Mouse (Mus musculus) myocyte (in vitro differentiated cells): Measurements from ENCODE around the gene Txndc9. TPM values are rescaled to one million over a fixed set of nuclear protein-coding genes. Genes with fewer than 3 reads are reported as not detected.
"Not testable (repeated sequence)": the region's sequence is repeated elsewhere in the genome, so short reads cannot be mapped to it uniquely, and the experiment has no call there.

Experiments used
- H3K27me3 ChIP-seq: one replicate; pipeline ENCODE4 v1.6.1; 2011; ENCODE audit not compliant: control insufficient read depth, insufficient read depth, insufficient read length
- H3K36me3 ChIP-seq: one replicate; pipeline ENCODE4 v1.6.1; 2011; ENCODE audit not compliant: control insufficient read depth, insufficient read depth
- H3K4me2 ChIP-seq: one replicate; pipeline ENCODE4 v1.6.1; 2011; ENCODE audit warnings: low read depth, control low read depth
- H3K4me3 ChIP-seq: one replicate; pipeline ENCODE4 v1.5.1; 2011; ENCODE audit warnings: mild to moderate bottlenecking, control low read depth, moderate library complexity
- H3K79me2 ChIP-seq: one replicate; pipeline ENCODE4 v1.6.1; 2011; ENCODE audit not compliant: control insufficient read depth, insufficient read depth
- H3ac ChIP-seq: one replicate; pipeline ENCODE4 v1.6.1; 2011; ENCODE audit not compliant: control insufficient read depth, insufficient read length
- CEBPB ChIP-seq: IDR thresholded peaks from 2 replicates; pipeline ENCODE4 v1.6.1; 2011; ENCODE audit warnings: mild to moderate bottlenecking, moderate library complexity; ENCODE audit not compliant: poor library complexity, insufficient read depth, severe bottlenecking
- E2F4 ChIP-seq: IDR thresholded peaks from one replicate; pipeline ENCODE4 v1.6.1; 2011; ENCODE audit warnings: mild to moderate bottlenecking, control low read depth, moderate library complexity; ENCODE audit not compliant: insufficient read depth
- MAX ChIP-seq: IDR thresholded peaks from one replicate; pipeline ENCODE4 v1.6.1; 2011; ENCODE audit warnings: low read depth, mild to moderate bottlenecking, control low read depth
- MYOD1 ChIP-seq, 3 experiments: IDR thresholded peaks; one replicate each; pipeline ENCODE4 v1.6.1; 2011; ENCODE audit warnings: control low read depth in 2 of 3, low read depth in 2 of 3, mild to moderate bottlenecking in 2 of 3, moderate library complexity in 1 of 3; ENCODE audit not compliant: insufficient read length in 2 of 3, control insufficient read depth in 1 of 3
- MYOG ChIP-seq, 3 experiments: IDR thresholded peaks; one replicate each; pipeline ENCODE4 v1.6.1; 2011; ENCODE audit warnings: control low read depth in 2 of 3, low read depth in 2 of 3, mild to moderate bottlenecking in 2 of 3; ENCODE audit not compliant: insufficient read length in 2 of 3, control insufficient read depth in 1 of 3, insufficient read depth in 1 of 3
- POLR2A ChIP-seq: IDR thresholded peaks from one replicate; pipeline ENCODE4 v1.6.1; 2011; ENCODE audit warnings: low read depth, mild to moderate bottlenecking, control low read depth, moderate library complexity; ENCODE audit not compliant: insufficient read length
- POLR2AphosphoS2 ChIP-seq: IDR thresholded peaks from one replicate; pipeline ENCODE4 v1.6.1; 2011; ENCODE audit warnings: low read depth, control low read depth; ENCODE audit not compliant: insufficient read length
- REST ChIP-seq: IDR thresholded peaks from one replicate; pipeline ENCODE4 v1.6.1; 2011; ENCODE audit warnings: mild to moderate bottlenecking, control low read depth, moderate library complexity; ENCODE audit not compliant: insufficient read depth, insufficient read length
- SRF ChIP-seq: IDR thresholded peaks from one replicate; pipeline ENCODE4 v1.6.1; 2011; ENCODE audit warnings: low read depth; ENCODE audit not compliant: control insufficient read depth, insufficient read length
- TCF12 ChIP-seq: IDR thresholded peaks from one replicate; pipeline ENCODE4 v1.6.1; 2011; ENCODE audit warnings: mild to moderate bottlenecking, control low read depth; ENCODE audit not compliant: poor library complexity, insufficient read depth, severe bottlenecking
- TCF3 ChIP-seq: IDR thresholded peaks from one replicate; pipeline ENCODE4 v1.6.1; 2011; ENCODE audit warnings: low read depth, control low read depth; ENCODE audit not compliant: insufficient read length
- USF1 ChIP-seq: IDR thresholded peaks from one replicate; pipeline ENCODE4 v1.6.1; 2011; ENCODE audit warnings: low read depth, mild to moderate bottlenecking, control low read depth, moderate library complexity
- polyA plus RNA-seq: library from polyadenylated mRNA; unstranded; fragments of >200 nt; fragmentation: generic; extraction: Trizol; gene quantifications from one replicate; pipeline ENCODE4 v1.2.1, GENCODE M21; 2012; ENCODE audit warnings: missing spikeins

Gene Txndc9
- polyA plus RNA-seq, 1 experiment: 35.5 TPM

DNA sequence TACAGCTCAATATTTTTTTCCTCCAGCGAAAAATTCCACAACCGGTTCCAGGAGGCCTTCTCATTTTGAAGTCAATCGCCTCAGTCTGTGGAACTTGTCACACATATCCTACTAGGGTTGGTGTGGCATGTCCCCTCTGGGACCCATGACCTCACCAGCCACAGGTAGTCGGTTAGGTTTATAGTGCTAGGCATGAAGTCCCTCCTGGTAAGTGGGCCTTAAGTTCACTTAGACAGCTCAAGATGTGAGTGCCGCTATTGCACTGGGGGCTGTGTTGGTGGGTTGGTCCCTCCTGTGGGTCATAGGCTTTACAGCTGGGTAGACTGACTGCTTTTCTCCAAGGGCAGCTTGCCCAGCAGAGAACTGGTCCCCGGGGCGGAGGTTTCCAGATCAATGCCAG lies 20.4 kb downstream of the Txndc9 start:
- no peak overlapping the region for H3K4me2 ChIP-seq
- H3ac ChIP-seq: no peak overlapping the region
- H3K4me3 ChIP-seq: no peak overlapping the region
- H3K79me2 ChIP-seq: no peaks in the 10 kb centered on the region
- TF ChIP-seq MYOG (IDR thresholded peaks at IDR 0.05; ENCODE audit: control insufficient read depth in 1 of 3, insufficient read depth in 1 of 3, insufficient read length in 2 of 3, low read depth in 2 of 3): no peak
- no peaks in the 10 kb centered on the region for H3K36me3 ChIP-seq
- peaks cover 5% of the 10 kb centered on the region for H3K27me3 ChIP-seq

DNA sequence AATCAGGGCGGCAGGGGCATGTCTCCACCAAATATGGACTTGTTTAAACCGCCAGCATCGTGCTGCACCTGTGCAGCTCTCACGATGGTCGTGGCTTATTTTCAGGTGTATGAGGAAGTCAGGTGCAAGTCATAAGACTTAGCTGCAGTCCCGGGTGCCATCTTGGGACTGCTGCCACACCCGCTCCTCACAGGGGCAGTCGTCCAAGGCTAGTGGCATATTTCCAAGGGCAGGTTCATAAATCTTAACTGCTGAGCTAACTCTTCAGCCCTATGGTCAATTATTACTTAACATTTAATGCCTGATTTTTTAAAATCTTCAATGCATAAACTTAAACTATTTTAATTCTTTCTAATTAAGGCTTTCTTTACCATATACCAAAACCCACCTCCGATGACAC lies 21.0 kb downstream of the Txndc9 start:
- H3K4me3 ChIP-seq, H3ac ChIP-seq, H3K4me2 ChIP-seq, H3K36me3 ChIP-seq, H3K27me3 ChIP-seq, H3K79me2 ChIP-seq: not testable (repeated sequence)

DNA sequence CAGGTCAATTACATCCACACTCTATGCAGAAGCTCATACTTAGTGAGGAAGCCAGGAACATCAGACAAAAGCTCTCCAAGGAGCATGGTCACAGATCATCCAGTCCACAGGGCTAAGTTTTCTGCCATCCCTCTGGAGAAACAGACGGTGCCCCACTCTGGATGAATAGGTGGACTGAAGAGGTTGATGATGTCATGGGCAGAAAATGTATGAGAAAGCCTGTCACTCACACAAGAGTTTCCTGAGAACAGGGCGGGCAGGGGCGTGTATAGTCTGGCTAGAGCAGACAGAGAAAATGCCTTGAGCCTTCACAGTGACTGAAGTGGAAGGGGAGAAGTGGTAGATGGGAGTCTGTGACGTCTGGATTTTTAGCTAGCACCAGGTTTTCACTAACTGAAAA lies 26.2 kb downstream of the Txndc9 start:
- no peak overlapping the region for H3K4me2 ChIP-seq
- H3K27me3 ChIP-seq: peaks cover 5% of the 10 kb centered on the region
- H3K4me3 ChIP-seq: no peak overlapping the region
- no peaks in the 10 kb centered on the region for H3K79me2 ChIP-seq
- H3ac ChIP-seq: no peak overlapping the region
- H3K36me3 ChIP-seq: no peaks in the 10 kb centered on the region
- TF ChIP-seq TCF12 (no peak), MYOD1 (IDR thresholded peaks at IDR 0.05; ENCODE audit: control insufficient read depth in 1 of 3, insufficient read length in 2 of 3, low read depth in 2 of 3) (no peak), MAX (no peak), CEBPB (no peak), SRF (no peak), E2F4 (no peak), REST (no peak), USF1 (no peak), TCF3 (no peak), POLR2AphosphoS2 (no peak), MYOG (IDR thresholded peaks at IDR 0.05; ENCODE audit: control insufficient read depth in 1 of 3, insufficient read depth in 1 of 3, insufficient read length in 2 of 3, low read depth in 2 of 3) (no peak), POLR2A (no peak)

DNA sequence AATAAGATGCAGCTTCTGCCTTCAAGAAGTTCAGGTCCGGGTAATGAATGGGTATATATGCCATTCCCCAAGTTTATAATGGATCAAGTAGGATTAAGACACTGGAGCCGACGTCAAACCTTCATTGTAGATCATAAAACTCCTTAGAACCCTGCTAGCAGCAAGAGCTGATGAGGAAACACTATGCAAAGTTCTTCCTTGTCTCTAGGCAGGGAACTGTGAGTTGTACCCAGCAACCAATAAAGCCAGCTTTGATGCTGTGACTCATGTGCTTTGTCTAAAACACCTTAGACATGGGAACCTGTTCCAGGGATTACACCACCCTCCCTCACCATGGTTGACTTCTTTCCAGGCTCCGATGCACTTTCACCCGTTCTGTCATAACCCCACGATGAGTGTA lies 28.9 kb downstream of the Txndc9 start:
- Histone ChIP-seq H3K79me2 (no peaks in the 10 kb centered on the region), H3ac (no peak overlapping the region), H3K36me3 (no peaks in the 10 kb centered on the region), H3K4me3 (no peak overlapping the region), H3K4me2 (no peak overlapping the region), H3K27me3 (no peaks in the 10 kb centered on the region)
- TF ChIP-seq MYOG (IDR thresholded peaks at IDR 0.05; ENCODE audit: control insufficient read depth in 1 of 3, insufficient read depth in 1 of 3, insufficient read length in 2 of 3, low read depth in 2 of 3) (no peak), POLR2AphosphoS2 (no peak), USF1 (no peak), E2F4 (no peak), REST (no peak), SRF (no peak), TCF12 (no peak), CEBPB (no peak), MYOD1 (IDR thresholded peaks at IDR 0.05; ENCODE audit: control insufficient read depth in 1 of 3, insufficient read length in 2 of 3, low read depth in 2 of 3) (no peak), MAX (no peak), TCF3 (no peak), POLR2A (no peak)

DNA sequence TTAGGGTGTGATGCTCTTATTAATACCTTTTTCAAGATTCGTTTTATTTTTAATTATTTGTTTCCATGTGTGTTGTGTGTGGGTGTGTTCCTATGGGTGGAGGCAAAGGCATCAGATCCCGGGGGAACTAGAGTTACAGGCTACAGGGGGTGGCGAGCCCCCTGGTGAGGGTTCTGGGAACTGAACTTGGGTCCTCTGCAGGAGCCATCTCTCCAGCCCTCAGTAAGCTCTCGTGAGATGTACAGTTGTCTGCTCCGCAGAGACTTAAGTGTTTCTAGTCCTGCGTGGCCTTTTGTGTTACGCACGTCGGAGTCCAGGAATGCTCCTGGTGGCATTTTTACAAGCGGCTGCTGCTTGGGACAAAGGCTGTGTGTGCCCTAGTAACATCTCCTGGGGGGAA lies 32.1 kb downstream of the Txndc9 start:
- no peak overlapping the region for H3K4me2 ChIP-seq
- H3K27me3 ChIP-seq: no peaks in the 10 kb centered on the region
- H3K36me3 ChIP-seq: no peaks in the 10 kb centered on the region
- TF ChIP-seq SRF (no peak), MAX (no peak), E2F4 (no peak), TCF12 (no peak), MYOD1 (IDR thresholded peaks at IDR 0.05; ENCODE audit: control insufficient read depth in 1 of 3, insufficient read length in 2 of 3, low read depth in 2 of 3) (no peak), REST (no peak), POLR2AphosphoS2 (no peak), MYOG (IDR thresholded peaks at IDR 0.05; ENCODE audit: control insufficient read depth in 1 of 3, insufficient read depth in 1 of 3, insufficient read length in 2 of 3, low read depth in 2 of 3) (no peak), USF1 (no peak), CEBPB (no peak), TCF3 (no peak)
- H3K79me2 ChIP-seq: no peaks in the 10 kb centered on the region
- H3K4me3 ChIP-seq: no peak overlapping the region
- no peak overlapping the region for H3ac ChIP-seq

DNA sequence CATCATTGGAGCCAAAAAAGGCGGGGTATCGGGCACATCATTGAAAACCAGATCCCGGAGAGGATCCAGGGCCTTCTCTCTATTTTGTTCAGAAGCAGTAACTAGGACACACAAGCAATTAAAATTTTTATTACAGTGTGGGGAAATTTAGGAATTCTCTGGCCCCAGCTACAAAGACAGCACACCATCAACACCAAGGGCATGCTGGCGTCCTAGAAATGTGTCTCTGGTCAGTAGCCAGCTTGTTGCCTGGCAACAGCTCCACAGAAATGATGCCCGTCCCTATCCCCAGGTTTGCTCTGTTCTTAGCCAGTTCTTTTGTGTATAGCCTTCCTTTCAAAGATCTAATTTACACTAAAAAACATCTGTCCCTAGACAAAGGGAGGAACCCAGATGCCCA lies 38.2 kb downstream of the Txndc9 start:
- Histone ChIP-seq H3K27me3 (peaks cover 4% of the 10 kb centered on the region), H3K4me2 (no peak overlapping the region), H3K79me2 (no peaks in the 10 kb centered on the region), H3K36me3 (no peaks in the 10 kb centered on the region), H3K4me3 (no peak overlapping the region), H3ac (no peak overlapping the region)
- TF ChIP-seq MAX: no peak
- no peak for TF ChIP-seq TCF12
- no peak for TF ChIP-seq MYOD1 (IDR thresholded peaks at IDR 0.05; ENCODE audit: control insufficient read depth in 1 of 3, insufficient read length in 2 of 3, low read depth in 2 of 3)
- no peak for TF ChIP-seq CEBPB
- TF ChIP-seq E2F4: no peak
- TF ChIP-seq POLR2AphosphoS2: no peak
- no peak for TF ChIP-seq MYOG (IDR thresholded peaks at IDR 0.05; ENCODE audit: control insufficient read depth in 1 of 3, insufficient read depth in 1 of 3, insufficient read length in 2 of 3, low read depth in 2 of 3)
- TF ChIP-seq SRF: no peak
- no peak for TF ChIP-seq USF1
- no peak for TF ChIP-seq REST
- TF ChIP-seq POLR2A: no peak
- TF ChIP-seq TCF3: no peak
